Mouse (Mus musculus) heart, embryonic 11.5 days (tissue): ENCODE results near the gene Tmcc2. TPM values are rescaled to one million over a fixed set of nuclear protein-coding genes. Genes with fewer than 3 reads are reported as not detected.

ENCODE experiments used
- ATAC-seq: fragments of 200-750 bp; cut with Nextera tagmentation; replicated peaks from 2 replicates; pipeline ENCODE4 v1.8.0; 2017; ENCODE audit warnings: moderate library complexity; ENCODE audit not compliant: insufficient number of reproducible peaks, low FRiP score, low TSS enrichment
- H3K27ac ChIP-seq: fragments of 300-500 bp; sonication (generic); 2 replicates; pipeline ENCODE4 v1.5.1; 2014; ENCODE audit warnings: mild to moderate bottlenecking, low read depth, low read length
- H3K27me3 ChIP-seq: fragments of 300-500 bp; sonication (generic); 2 replicates; pipeline ENCODE4 v1.6.1; 2014; ENCODE audit warnings: mild to moderate bottlenecking, low read length, mixed read lengths; ENCODE audit not compliant: control insufficient read depth, insufficient read depth
- H3K36me3 ChIP-seq: fragments of 300-500 bp; sonication (generic); 2 replicates; pipeline ENCODE4 v1.6.1; 2014; ENCODE audit warnings: mild to moderate bottlenecking, low read length, moderate library complexity, mixed read lengths; ENCODE audit not compliant: control insufficient read depth, insufficient read depth
- H3K4me1 ChIP-seq: fragments of 300-500 bp; sonication (generic); 2 replicates; pipeline ENCODE4 v1.6.1; 2014; ENCODE audit warnings: low read length; ENCODE audit not compliant: control insufficient read depth, insufficient read depth
- H3K4me2 ChIP-seq: fragments of 300-500 bp; sonication (generic); 2 replicates; pipeline ENCODE4 v1.6.1; 2014; ENCODE audit warnings: mild to moderate bottlenecking, moderate library complexity
- H3K4me3 ChIP-seq: fragments of 300-500 bp; sonication (generic); 2 replicates; pipeline ENCODE4 v1.5.1; 2014; ENCODE audit warnings: low read depth, low read length
- H3K9ac ChIP-seq: fragments of 300-500 bp; sonication (generic); 2 replicates; pipeline ENCODE4 v1.6.1; 2014; ENCODE audit warnings: mild to moderate bottlenecking, low read depth, low read length, moderate library complexity
- H3K9me3 ChIP-seq: fragments of 300-500 bp; sonication (generic); replicated peaks from 2 replicates; pipeline ENCODE4 v1.6.1; 2016; ENCODE audit warnings: low read length; ENCODE audit not compliant: control insufficient read depth
- WGBS: fragments of 180-500 bp; shearing (Covaris S2); extraction: QIAGEN DNeasy Blood & Tissue Kit; methylation state at CpG from one replicate; pipeline ENCODE4 v1.1.7; 2014; ENCODE audit not compliant: insufficient replicate concordance; 5-methylcytosine and 5-hydroxymethylcytosine counted together
- polyA plus RNA-seq: library from polyadenylated mRNA; unstranded; fragments of >200 nt; fragmentation: Nextera tagmentation; extraction: Ambion mirVana; gene quantifications from 2 replicates; pipeline ENCODE4 v1.2.1, GENCODE M21; 2014

Tmcc2 gene
- polyA plus RNA-seq, 1 experiment from 2014 or later = 10.4 TPM

GRCm38 (mm10) chr1:132336921-132337320 is 54.2 kb downstream of the Tmcc2 start:
- no peak for ATAC-seq
- H3K4me3 ChIP-seq = no peak overlapping the region
- no peak overlapping the region for H3K27ac ChIP-seq
- WGBS = 54% methylated on average over 6 of the region's 6 CpGs
- H3K9me3 ChIP-seq = no peaks in the 10 kb centered on the region
- peaks cover 44% of the 10 kb centered on the region for H3K4me1 ChIP-seq
- H3K9ac ChIP-seq = no peak overlapping the region
- H3K4me2 ChIP-seq = no peak overlapping the region
- H3K27me3 ChIP-seq = no peaks in the 10 kb centered on the region
- peaks cover 2% of the 10 kb centered on the region; the same call in 1 of the 2 replicates for H3K36me3 ChIP-seq

- H3K27ac ChIP-seq = no peak overlapping the region
- H3K4me3 ChIP-seq = no peak overlapping the region
- peaks cover 3% of the 10 kb centered on the region; the same call in 1 of the 2 replicates for H3K36me3 ChIP-seq
- ATAC-seq = no peak
- no peak overlapping the region for H3K4me2 ChIP-seq
- H3K4me1 ChIP-seq = peaks cover 42% of the 10 kb centered on the region
- H3K9ac ChIP-seq = no peak overlapping the region
- 38% methylated on average over 12 of the region's 12 CpGs for WGBS
- H3K9me3 ChIP-seq = no peaks in the 10 kb centered on the region
- no peaks in the 10 kb centered on the region for H3K27me3 ChIP-seq
Measured at GRCm38 (mm10) chr1:132335378-132335965, 55.6 kb downstream of the Tmcc2 start.

- H3K9ac ChIP-seq = no peak overlapping the region
- WGBS = 19% methylated on average over 6 of the region's 6 CpGs
- ATAC-seq = no peak
Measured at GRCm38 (mm10) chr1:132334178-132334801, 56.8 kb downstream of the Tmcc2 start.

DNA sequence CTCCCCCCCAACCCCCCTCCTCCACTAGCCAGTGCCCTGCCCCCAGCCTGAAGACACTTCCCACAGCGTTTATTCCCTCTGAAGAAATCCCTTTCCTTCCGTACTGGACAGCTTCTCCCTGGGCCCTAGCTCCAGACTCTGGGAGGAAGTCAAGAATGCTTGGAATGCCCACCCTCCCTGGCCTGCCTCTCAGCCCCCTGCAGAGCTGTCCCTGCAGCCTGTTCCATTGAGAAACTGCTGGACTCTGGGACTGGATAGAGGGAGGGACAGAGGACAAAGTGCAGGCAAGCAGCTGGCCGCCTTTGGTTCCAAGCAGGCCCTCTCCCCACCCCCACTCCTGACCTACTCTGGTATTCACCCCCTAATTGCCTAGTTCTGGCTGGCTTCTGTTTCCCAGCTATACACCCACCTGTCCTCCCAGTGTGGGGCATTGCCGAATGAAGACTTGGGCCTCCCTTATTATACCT is 57.4 kb downstream of the Tmcc2 start:
- peak; percentile 69; the same call in 1 of the 2 replicates for ATAC-seq
- H3K9me3 ChIP-seq = no peaks in the 10 kb centered on the region
- peaks cover 44% of the 10 kb centered on the region for H3K4me1 ChIP-seq
- peak overlapping the region; percentile 34 for H3K4me2 ChIP-seq
- H3K4me3 ChIP-seq = no peak overlapping the region
- WGBS = 2% methylated on average over 4 of the region's 4 CpGs
- peaks cover 3% of the 10 kb centered on the region; the same call in 1 of the 2 replicates for H3K36me3 ChIP-seq
- no peak overlapping the region for H3K9ac ChIP-seq
- peak overlapping the region; percentile 75 for H3K27ac ChIP-seq
- H3K27me3 ChIP-seq = no peaks in the 10 kb centered on the region

More at GRCm38 (mm10) chr1:132334178-132334801, 56.8 kb downstream of the Tmcc2 start:
- Histone ChIP-seq H3K4me3 (no peak overlapping the region), H3K36me3 (peaks cover 3% of the 10 kb centered on the region; the same call in 1 of the 2 replicates), H3K27ac (peak overlapping the region; percentile 75), H3K4me2 (peak overlapping the region; percentile 34), H3K9me3 (no peaks in the 10 kb centered on the region), H3K4me1 (peaks cover 44% of the 10 kb centered on the region), H3K27me3 (no peaks in the 10 kb centered on the region)

DNA sequence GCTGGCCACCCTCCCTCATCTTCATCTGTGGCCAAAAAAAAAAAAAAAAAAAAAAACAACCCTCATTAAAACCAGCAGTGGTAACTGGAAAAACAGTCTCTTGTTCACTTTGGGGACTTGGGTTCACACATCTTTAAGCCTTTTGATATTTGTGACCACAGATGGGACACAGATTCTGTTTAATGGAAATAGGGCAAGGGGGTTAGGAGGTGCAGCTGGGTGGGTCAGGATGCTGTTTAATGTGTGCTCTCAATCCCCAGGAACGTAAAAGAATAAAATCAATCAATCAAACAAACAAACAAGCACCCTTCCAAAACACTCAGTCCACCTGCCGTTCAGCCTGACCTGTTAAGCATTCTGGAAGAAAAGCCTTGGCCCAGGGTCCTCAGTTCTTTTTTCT is 57.9 kb downstream of the Tmcc2 start:
- ATAC-seq = no peak
- Histone ChIP-seq H3K4me2 (peak overlapping the region; percentile 34; the same call in 1 of the 2 replicates), H3K4me1 (peaks cover 43% of the 10 kb centered on the region), H3K4me3 (no peak overlapping the region), H3K27ac (peak overlapping the region; percentile 75), H3K36me3 (peaks cover 3% of the 10 kb centered on the region; the same call in 1 of the 2 replicates), H3K9me3 (no peaks in the 10 kb centered on the region), H3K27me3 (no peaks in the 10 kb centered on the region), H3K9ac (no peak overlapping the region)
- WGBS = 24% methylated on average over 2 of the region's 2 CpGs

- H3K4me2 ChIP-seq = no peak overlapping the region
- H3K36me3 ChIP-seq = peaks cover 3% of the 10 kb centered on the region; the same call in 1 of the 2 replicates
- ATAC-seq = no peak
- WGBS = 75% methylated on average over 17 of the region's 17 CpGs
- no peaks in the 10 kb centered on the region for H3K27me3 ChIP-seq
- peaks cover 37% of the 10 kb centered on the region for H3K4me1 ChIP-seq
- no peak overlapping the region for H3K9ac ChIP-seq
- no peak overlapping the region for H3K4me3 ChIP-seq
- H3K27ac ChIP-seq = no peak overlapping the region
- H3K9me3 ChIP-seq = no peaks in the 10 kb centered on the region
Measured at GRCm38 (mm10) chr1:132331283-132331682, 59.8 kb downstream of the Tmcc2 start.

- H3K4me1 ChIP-seq = peaks cover 33% of the 10 kb centered on the region
- WGBS = 80% methylated on average over 15 of the region's 15 CpGs
- ATAC-seq = no peak
- H3K4me3 ChIP-seq = no peak overlapping the region
- H3K4me2 ChIP-seq = no peak overlapping the region
- no peak overlapping the region for H3K9ac ChIP-seq
- H3K27ac ChIP-seq = no peak overlapping the region
- no peaks in the 10 kb centered on the region for H3K9me3 ChIP-seq
- peaks cover 7% of the 10 kb centered on the region; the same call in 1 of the 2 replicates for H3K36me3 ChIP-seq
- H3K27me3 ChIP-seq = no peaks in the 10 kb centered on the region
Measured at GRCm38 (mm10) chr1:132330397-132330796, 60.7 kb downstream of the Tmcc2 start.

GRCm38 (mm10) chr1:132329656-132330055 is 61.4 kb downstream of the Tmcc2 start:
- Histone ChIP-seq H3K4me3 (no peak overlapping the region), H3K4me1 (peaks cover 25% of the 10 kb centered on the region), H3K9me3 (no peaks in the 10 kb centered on the region), H3K27me3 (no peaks in the 10 kb centered on the region), H3K9ac (no peak overlapping the region), H3K36me3 (peaks cover 7% of the 10 kb centered on the region; the same call in 1 of the 2 replicates), H3K4me2 (no peak overlapping the region), H3K27ac (no peak overlapping the region)
- no peak for ATAC-seq
- WGBS = 67% methylated on average over 7 of the region's 7 CpGs
